Mouse (Mus musculus): ENCODE results near the gene Ttc23l. TPM values are rescaled to one million over a fixed set of nuclear protein-coding genes. Genes with fewer than 3 reads are reported as not detected.

The Ttc23l gene
- polyA plus RNA-seq (2012; ENCODE audit: low replicate concordance) = not detected in 2 replicates

GRCm38 (mm10) chr15:10558465-10558864, at the start of gene Ttc23l:
Gene Ttc23l (minus strand): TSS chr15:10558668.

GRCm38 (mm10) chr15:10485484-10486364, 72.7 kb downstream of the Ttc23l start, which contains the start of the genes Brix1 and Rad1:
Gene Brix1 (minus strand): TSS chr15:10485947.
Gene Rad1 (plus strand): TSS chr15:10486018.

GRCm38 (mm10) chr15:10470151-10470831, 88.2 kb downstream of the Ttc23l start, which contains the start of gene Dnajc21:
Gene Dnajc21 (minus strand): TSS chr15:10470516.

Other genes starting within 250 kb of the Ttc23l start
- not detected in 2 replicates for gene Gm21973, start 233.3 kb downstream of the Ttc23l start, polyA plus RNA-seq (2012; ENCODE audit: low replicate concordance)
- not detected in 2 replicates for gene Agxt2, start 200.1 kb downstream of the Ttc23l start, polyA plus RNA-seq (2012; ENCODE audit: low replicate concordance)
- gene Dnajc21, start 88.2 kb downstream of the Ttc23l start, polyA plus RNA-seq (2012; ENCODE audit: low replicate concordance) = 6.0 and 7.1 TPM in 2 replicates
- gene Brix1, start 72.7 kb downstream of the Ttc23l start, polyA plus RNA-seq (2012; ENCODE audit: low replicate concordance) = 20.2 and 24.0 TPM in 2 replicates
- 11.4 and 13.4 TPM in 2 replicates for gene Rad1, start 72.7 kb downstream of the Ttc23l start, polyA plus RNA-seq (2012; ENCODE audit: low replicate concordance)
- gene Rai14, start 156.0 kb upstream of the Ttc23l start, polyA plus RNA-seq (2012; ENCODE audit: low replicate concordance) = 0.26 TPM in 1 of 2 replicates, not detected in the other

Data from leukemia stem cell, adult 10-12 weeks (primary cell).